Mouse (Mus musculus) E14TG2a.4 (cell line): ENCODE measurements around the gene Gm11060.

ENCODE experiments used
- H3K27me3 ChIP-seq: 2 replicates; pipeline ENCODE4 v1.6.1; 2014; ENCODE audit warnings: low read length, control low read depth; ENCODE audit not compliant: insufficient read depth
- H3K36me3 ChIP-seq: 2 replicates; pipeline ENCODE4 v1.6.1; 2014; ENCODE audit warnings: low read length, control low read depth; ENCODE audit not compliant: insufficient read depth
- H3K4me1 ChIP-seq: replicated peaks from 2 replicates; pipeline ENCODE4 v1.6.1; 2014; ENCODE audit warnings: low read depth, low read length, control low read depth
- H3K4me3 ChIP-seq: replicated peaks from 2 replicates; pipeline ENCODE4 v1.5.1; 2014; ENCODE audit warnings: mild to moderate bottlenecking, low read length
- H3K9me3 ChIP-seq: 2 replicates; pipeline ENCODE4 v1.6.1; 2014; ENCODE audit warnings: low read length, control low read depth
- CTCF ChIP-seq: conservative IDR thresholded peaks from 2 replicates; pipeline ENCODE4 v1.5.1; 2014; ENCODE audit warnings: low read length
- NANOG ChIP-seq: IDR thresholded peaks from 2 replicates; pipeline ENCODE4 v1.6.1; 2014; ENCODE audit warnings: borderline replicate concordance, low read length, mixed read lengths
- POU5F1 ChIP-seq: IDR thresholded peaks from 2 replicates; pipeline ENCODE4 v1.6.1; 2014; ENCODE audit warnings: low read length, borderline replicate concordance

Gene Gm11060

GRCm38 (mm10) chr2:105128564-105128963, 36.7 kb downstream of the Gm11060 start:
- H3K9me3 ChIP-seq: no peaks in the 10 kb centered on the region
- H3K4me1 ChIP-seq: peaks cover 71% of the 10 kb centered on the region
- H3K4me3 ChIP-seq: no peak overlapping the region
- TF ChIP-seq POU5F1 (no peak), NANOG (no peak), CTCF (no peak)
- peaks cover 97% of the 10 kb centered on the region for H3K27me3 ChIP-seq
- H3K36me3 ChIP-seq: no peaks in the 10 kb centered on the region

GRCm38 (mm10) chr2:105130351-105131060, 38.7 kb downstream of the Gm11060 start:
- TF ChIP-seq CTCF (peak; percentile 18; the same call in 1 of the 2 replicates), POU5F1 (no peak)
- Histone ChIP-seq H3K4me1 (peaks cover 68% of the 10 kb centered on the region), H3K36me3 (no peaks in the 10 kb centered on the region), H3K4me3 (peak overlapping the region; percentile 54), H3K9me3 (no peaks in the 10 kb centered on the region), H3K27me3 (peaks cover 97% of the 10 kb centered on the region)

GRCm38 (mm10) chr2:105131061-105131810, 39.4 kb downstream of the Gm11060 start:
- peaks cover 61% of the 10 kb centered on the region for H3K4me1 ChIP-seq
- peak overlapping the region; percentile 54 for H3K4me3 ChIP-seq
- peaks cover 97% of the 10 kb centered on the region for H3K27me3 ChIP-seq
- H3K9me3 ChIP-seq: no peaks in the 10 kb centered on the region
- H3K36me3 ChIP-seq: no peaks in the 10 kb centered on the region
- TF ChIP-seq CTCF (no peak), NANOG (no peak), POU5F1 (no peak)

DNA sequence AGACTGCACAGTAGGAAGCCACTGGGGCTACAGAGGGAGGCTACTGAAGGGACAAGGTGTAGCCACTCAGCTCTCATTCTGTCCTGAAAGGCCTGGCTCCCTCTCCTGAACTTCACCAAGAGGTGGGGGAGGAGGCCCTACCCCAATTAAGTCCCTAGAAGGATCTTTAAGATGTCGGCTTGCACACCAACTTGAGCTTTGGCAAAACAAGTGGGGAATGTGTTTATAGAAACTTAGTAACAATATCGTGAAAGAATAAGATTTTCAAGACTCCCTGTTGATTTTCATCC, 39.9 kb downstream of the Gm11060 start:
- no peak for TF ChIP-seq NANOG
- Histone ChIP-seq H3K9me3 (no peaks in the 10 kb centered on the region), H3K27me3 (peaks cover 98% of the 10 kb centered on the region), H3K4me1 (peaks cover 61% of the 10 kb centered on the region), H3K36me3 (no peaks in the 10 kb centered on the region), H3K4me3 (no peak overlapping the region)

DNA sequence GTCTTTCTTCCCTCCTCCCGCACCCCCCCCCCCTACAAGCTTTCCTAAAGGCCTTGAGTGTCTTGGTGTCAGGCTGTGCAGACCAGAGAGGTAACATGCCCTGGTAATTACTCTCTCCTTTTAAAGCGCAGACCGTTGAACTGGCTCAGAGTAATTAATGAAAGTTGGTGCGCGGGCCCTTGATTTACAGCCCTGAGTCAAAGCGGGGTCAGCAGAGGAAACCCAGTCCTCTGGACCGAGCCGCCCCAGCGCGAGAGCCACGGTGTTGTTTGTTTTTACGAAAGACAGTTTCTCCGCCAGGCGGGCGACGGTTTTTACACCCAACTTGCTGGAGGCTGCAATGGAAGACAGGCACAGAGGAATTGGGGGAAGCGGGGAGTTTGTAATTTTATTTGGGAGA, 40.5 kb downstream of the Gm11060 start:
- 0 out of 2 replicates have a peak overlapping the region, but pooled peaks have one; percentile 29 for H3K4me3 ChIP-seq
- peaks cover 98% of the 10 kb centered on the region for H3K27me3 ChIP-seq
- TF ChIP-seq POU5F1 (no peak), NANOG (no peak), CTCF (no peak)
- no peaks in the 10 kb centered on the region for H3K9me3 ChIP-seq
- no peaks in the 10 kb centered on the region for H3K36me3 ChIP-seq
- peaks cover 58% of the 10 kb centered on the region for H3K4me1 ChIP-seq

GRCm38 (mm10) chr2:105132933-105133795, 41.3 kb downstream of the Gm11060 start:
- Histone ChIP-seq H3K4me1 (peaks cover 50% of the 10 kb centered on the region), H3K4me3 (peak overlapping the region; percentile 48), H3K9me3 (no peaks in the 10 kb centered on the region), H3K27me3 (peaks cover 94% of the 10 kb centered on the region), H3K36me3 (no peaks in the 10 kb centered on the region)
- TF ChIP-seq POU5F1: no peak
- no peak for TF ChIP-seq CTCF
- TF ChIP-seq NANOG: no peak

- Histone ChIP-seq H3K4me1 (peaks cover 44% of the 10 kb centered on the region), H3K27me3 (peaks cover 91% of the 10 kb centered on the region), H3K4me3 (peak overlapping the region; percentile 37), H3K36me3 (no peaks in the 10 kb centered on the region), H3K9me3 (no peaks in the 10 kb centered on the region)
- no peak for TF ChIP-seq CTCF
- TF ChIP-seq NANOG: no peak
- no peak for TF ChIP-seq POU5F1
Observed at GRCm38 (mm10) chr2:105134296-105134695, 42.5 kb downstream of the Gm11060 start.

DNA sequence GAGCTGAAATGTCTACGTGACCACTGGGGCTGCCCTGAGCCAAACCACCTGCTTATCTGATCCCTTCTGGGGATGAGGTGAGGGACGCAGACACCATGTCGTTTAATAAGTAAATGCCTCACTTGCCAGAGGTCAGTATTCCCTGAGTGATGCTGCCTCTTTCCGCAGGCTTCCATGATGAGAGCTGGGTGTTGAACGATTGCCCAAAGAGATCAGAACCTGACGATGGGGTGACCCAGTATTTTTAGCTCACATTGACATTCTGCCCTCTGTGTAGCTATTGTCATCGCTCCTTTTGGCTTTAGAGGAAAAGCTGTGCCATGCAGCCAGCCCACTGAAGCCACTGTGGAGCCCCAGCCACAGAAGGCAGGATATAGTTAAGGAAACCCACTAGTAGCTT, 47.7 kb downstream of the Gm11060 start:
- H3K9me3 ChIP-seq: no peaks in the 10 kb centered on the region
- H3K36me3 ChIP-seq: no peaks in the 10 kb centered on the region
- peaks cover 53% of the 10 kb centered on the region for H3K27me3 ChIP-seq
- no peak overlapping the region for H3K4me3 ChIP-seq
- peaks cover 6% of the 10 kb centered on the region for H3K4me1 ChIP-seq
- TF ChIP-seq CTCF (no peak), NANOG (no peak), POU5F1 (no peak)
